Mouse (Mus musculus): ENCODE results near the gene Gm28053.

The Gm28053 gene

GRCm38 (mm10) chr6:48718455-48718854 lies at the start of gene Gm28053, which contains the start of gene Gimap7:
TSS of gene Gm28053 (plus strand) at chr6:48718607.
TSS of gene Gimap7 (plus strand) at chr6:48718621.
- Histone ChIP-seq H3K4me3 (replicated peaks; ENCODE audit: low read length) (no peak within 1 kb of the TSS), H3K36me3 (ENCODE audit: insufficient read depth, low read length) (no peaks in the 10 kb centered on the region), H3K27me3 (ENCODE audit: insufficient read depth, low read length) (no peaks in the 10 kb centered on the region), H3K9me3 (ENCODE audit: low read length) (no peaks in the 10 kb centered on the region; the same call in 1 of the 2 replicates), H3K4me1 (replicated peaks; ENCODE audit: low read depth, low read length) (no peaks in the 10 kb centered on the region)
- TF ChIP-seq CTCF (conservative IDR thresholded peaks at IDR 0.05; ENCODE audit: low read length) (no peak), POU5F1 (IDR thresholded peaks at IDR 0.05; ENCODE audit: borderline replicate concordance, low read length) (no peak)

GRCm38 (mm10) chr6:48669446-48669969 lies 48.9 kb upstream of the Gm28053 start:
- Histone ChIP-seq H3K36me3 (ENCODE audit: insufficient read depth, low read length) (no peaks in the 10 kb centered on the region), H3K4me3 (replicated peaks; ENCODE audit: low read length) (no peak overlapping the region), H3K27me3 (ENCODE audit: insufficient read depth, low read length) (peaks cover 10% of the 10 kb centered on the region), H3K9me3 (ENCODE audit: low read length) (peaks cover 13% of the 10 kb centered on the region), H3K4me1 (replicated peaks; ENCODE audit: low read depth, low read length) (peaks cover 12% of the 10 kb centered on the region)
- TF ChIP-seq CTCF (conservative IDR thresholded peaks at IDR 0.05; ENCODE audit: low read length) (no peak), NANOG (IDR thresholded peaks at IDR 0.05; ENCODE audit: borderline replicate concordance, low read length) (no peak), POU5F1 (IDR thresholded peaks at IDR 0.05; ENCODE audit: borderline replicate concordance, low read length) (no peak)

GRCm38 (mm10) chr6:48674291-48675058 lies 43.9 kb upstream of the Gm28053 start:
- no peak for TF ChIP-seq NANOG (IDR thresholded peaks at IDR 0.05; ENCODE audit: borderline replicate concordance, low read length)
- TF ChIP-seq POU5F1 (IDR thresholded peaks at IDR 0.05; ENCODE audit: borderline replicate concordance, low read length): no peak
- TF ChIP-seq CTCF (conservative IDR thresholded peaks at IDR 0.05; ENCODE audit: low read length): no peak
- Histone ChIP-seq H3K4me3 (replicated peaks; ENCODE audit: low read length) (no peak overlapping the region), H3K9me3 (ENCODE audit: low read length) (peaks cover 13% of the 10 kb centered on the region), H3K27me3 (ENCODE audit: insufficient read depth, low read length) (0 out of 2 replicates have a peak, but pooled peaks cover under 1% of the 10 kb centered on the region), H3K4me1 (replicated peaks; ENCODE audit: low read depth, low read length) (peaks cover 33% of the 10 kb centered on the region), H3K36me3 (ENCODE audit: insufficient read depth, low read length) (no peaks in the 10 kb centered on the region)

GRCm38 (mm10) chr6:48675400-48675930 lies 42.9 kb upstream of the Gm28053 start:
- H3K4me3 ChIP-seq (replicated peaks; ENCODE audit: low read length): peak overlapping the region; percentile 53
- no peaks in the 10 kb centered on the region for H3K36me3 ChIP-seq (ENCODE audit: insufficient read depth, low read length)
- no peak for TF ChIP-seq NANOG (IDR thresholded peaks at IDR 0.05; ENCODE audit: borderline replicate concordance, low read length)
- TF ChIP-seq CTCF (conservative IDR thresholded peaks at IDR 0.05; ENCODE audit: low read length): no peak
- no peak for TF ChIP-seq POU5F1 (IDR thresholded peaks at IDR 0.05; ENCODE audit: borderline replicate concordance, low read length)
- H3K27me3 ChIP-seq (ENCODE audit: insufficient read depth, low read length): no peaks in the 10 kb centered on the region
- H3K4me1 ChIP-seq (replicated peaks; ENCODE audit: low read depth, low read length): peaks cover 33% of the 10 kb centered on the region
- peaks cover 13% of the 10 kb centered on the region for H3K9me3 ChIP-seq (ENCODE audit: low read length)

- H3K4me1 ChIP-seq (replicated peaks; ENCODE audit: low read depth, low read length): peaks cover 33% of the 10 kb centered on the region
Measured at GRCm38 (mm10) chr6:48675931-48676859, 42.2 kb upstream of the Gm28053 start, which contains the start of gene Gimap9. TSS of gene Gimap9 (plus strand) at chr6:48676129.

GRCm38 (mm10) chr6:48676860-48677415 lies 41.5 kb upstream of the Gm28053 start:
- no peak overlapping the region for H3K4me3 ChIP-seq (replicated peaks; ENCODE audit: low read length)
- H3K9me3 ChIP-seq (ENCODE audit: low read length): peaks cover 13% of the 10 kb centered on the region
- no peak for TF ChIP-seq POU5F1 (IDR thresholded peaks at IDR 0.05; ENCODE audit: borderline replicate concordance, low read length)
- no peak for TF ChIP-seq NANOG (IDR thresholded peaks at IDR 0.05; ENCODE audit: borderline replicate concordance, low read length)
- no peak for TF ChIP-seq CTCF (conservative IDR thresholded peaks at IDR 0.05; ENCODE audit: low read length)
- peaks cover 33% of the 10 kb centered on the region for H3K4me1 ChIP-seq (replicated peaks; ENCODE audit: low read depth, low read length)
- no peaks in the 10 kb centered on the region for H3K27me3 ChIP-seq (ENCODE audit: insufficient read depth, low read length)
- H3K36me3 ChIP-seq (ENCODE audit: insufficient read depth, low read length): no peaks in the 10 kb centered on the region

More at GRCm38 (mm10) chr6:48675931-48676859, 42.2 kb upstream of the Gm28053 start, which contains the start of gene Gimap9:
- H3K4me3 ChIP-seq (replicated peaks; ENCODE audit: low read length): peak within 1 kb of the TSS; percentile 53
- no peaks in the 10 kb centered on the region for H3K27me3 ChIP-seq (ENCODE audit: insufficient read depth, low read length)
- TF ChIP-seq POU5F1 (IDR thresholded peaks at IDR 0.05; ENCODE audit: borderline replicate concordance, low read length) (peak; percentile 61; the same call in 1 of the 2 replicates), NANOG (IDR thresholded peaks at IDR 0.05; ENCODE audit: borderline replicate concordance, low read length) (no peak), CTCF (conservative IDR thresholded peaks at IDR 0.05; ENCODE audit: low read length) (no peak)
- peaks cover 13% of the 10 kb centered on the region for H3K9me3 ChIP-seq (ENCODE audit: low read length)
- H3K36me3 ChIP-seq (ENCODE audit: insufficient read depth, low read length): no peaks in the 10 kb centered on the region

- peaks cover 33% of the 10 kb centered on the region for H3K4me1 ChIP-seq (replicated peaks; ENCODE audit: low read depth, low read length)
- no peak overlapping the region for H3K4me3 ChIP-seq (replicated peaks; ENCODE audit: low read length)
- TF ChIP-seq NANOG (IDR thresholded peaks at IDR 0.05; ENCODE audit: borderline replicate concordance, low read length) (no peak), CTCF (conservative IDR thresholded peaks at IDR 0.05; ENCODE audit: low read length) (no peak), POU5F1 (IDR thresholded peaks at IDR 0.05; ENCODE audit: borderline replicate concordance, low read length) (no peak)
- H3K9me3 ChIP-seq (ENCODE audit: low read length): peaks cover 13% of the 10 kb centered on the region
- H3K36me3 ChIP-seq (ENCODE audit: insufficient read depth, low read length): no peaks in the 10 kb centered on the region
- no peaks in the 10 kb centered on the region for H3K27me3 ChIP-seq (ENCODE audit: insufficient read depth, low read length)
Measured at GRCm38 (mm10) chr6:48677492-48678345, 40.7 kb upstream of the Gm28053 start.

All from E14TG2a.4 (cell line).